Mouse (Mus musculus): ENCODE measurements around the gene C1qtnf7. TPM values are rescaled to one million over a fixed set of nuclear protein-coding genes. Genes with fewer than 3 reads are reported as not detected.

The C1qtnf7 gene
- total RNA-seq (2015; ENCODE audit: low replicate concordance) (not detected in 2 replicates), total RNA-seq (2017; ENCODE audit: low replicate concordance) (not detected in 2 replicates)

DNA sequence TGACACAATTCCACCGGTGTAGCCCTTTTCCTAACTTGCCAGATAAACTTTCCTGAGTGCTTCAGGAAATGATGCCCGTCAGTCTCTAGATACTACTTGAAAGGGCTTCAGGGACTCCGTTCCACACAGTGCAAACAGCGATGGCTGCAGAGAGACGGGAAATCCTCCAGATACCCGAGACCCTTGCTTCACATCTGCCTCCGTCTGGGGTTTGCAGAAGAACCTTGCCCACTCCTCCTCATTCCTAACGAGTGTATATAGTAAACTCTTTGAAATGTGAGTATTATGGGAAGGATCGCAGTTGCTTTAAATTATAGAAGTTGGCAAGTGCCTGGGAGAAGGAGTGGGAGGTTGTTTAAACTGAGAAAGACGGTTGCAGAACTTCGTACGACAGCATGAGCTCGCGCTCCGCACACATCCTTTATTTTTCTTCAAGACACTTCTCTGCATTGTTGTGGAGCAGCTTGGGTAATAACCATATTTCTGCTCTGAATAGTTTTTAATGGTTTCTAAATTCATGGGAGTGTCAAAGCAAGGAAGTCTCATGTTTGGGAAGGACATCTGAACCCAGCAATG lies at the start of gene C1qtnf7:
Gene C1qtnf7 (plus strand): TSS at position 138 of the 576 bp plus-strand sequence.
- ATAC-seq (replicated peaks; ENCODE audit: low FRiP score, poor library complexity, severe bottlenecking): no peak

DNA sequence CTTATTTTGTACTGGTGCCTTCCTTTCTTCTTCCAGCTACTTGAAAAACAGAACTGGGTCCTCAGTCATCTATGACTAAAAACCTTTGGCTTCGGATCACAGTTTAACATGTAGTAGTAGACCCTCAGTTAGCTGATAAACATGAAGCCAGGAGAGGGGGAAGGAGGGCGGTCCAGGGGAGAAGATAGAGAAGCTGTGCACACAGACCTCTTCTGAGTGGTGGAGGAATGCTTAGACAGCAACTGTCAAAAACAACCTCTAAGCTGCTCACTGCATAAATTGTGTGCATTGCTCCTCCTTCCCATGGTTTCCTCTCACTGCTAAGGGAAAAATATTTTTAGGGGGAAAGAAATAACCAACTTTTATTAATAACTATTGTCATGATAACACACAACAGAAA lies 48.6 kb upstream of the C1qtnf7 start:
- ATAC-seq (replicated peaks; ENCODE audit: low FRiP score, poor library complexity, severe bottlenecking): no peak

DNA sequence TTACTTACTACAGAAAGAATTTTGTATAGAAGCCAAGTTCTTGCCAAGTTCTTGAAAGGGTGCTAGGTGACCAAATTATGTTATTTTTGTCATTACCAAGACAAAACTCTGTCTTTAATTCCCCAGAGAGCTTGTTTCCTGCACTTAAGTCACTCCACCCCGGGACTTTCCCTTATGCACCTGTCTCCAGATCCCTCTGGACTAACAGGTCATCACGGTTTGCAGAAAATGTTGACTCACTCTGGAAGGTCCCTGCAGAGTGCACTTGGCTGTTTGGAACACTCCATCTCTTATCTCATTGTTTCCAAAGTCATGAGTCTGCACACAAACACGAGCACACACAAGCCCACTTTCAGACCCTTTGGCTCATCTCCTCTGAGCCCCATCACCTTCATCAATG lies 48.1 kb upstream of the C1qtnf7 start:
- ATAC-seq (replicated peaks; ENCODE audit: low FRiP score, poor library complexity, severe bottlenecking): no peak

DNA sequence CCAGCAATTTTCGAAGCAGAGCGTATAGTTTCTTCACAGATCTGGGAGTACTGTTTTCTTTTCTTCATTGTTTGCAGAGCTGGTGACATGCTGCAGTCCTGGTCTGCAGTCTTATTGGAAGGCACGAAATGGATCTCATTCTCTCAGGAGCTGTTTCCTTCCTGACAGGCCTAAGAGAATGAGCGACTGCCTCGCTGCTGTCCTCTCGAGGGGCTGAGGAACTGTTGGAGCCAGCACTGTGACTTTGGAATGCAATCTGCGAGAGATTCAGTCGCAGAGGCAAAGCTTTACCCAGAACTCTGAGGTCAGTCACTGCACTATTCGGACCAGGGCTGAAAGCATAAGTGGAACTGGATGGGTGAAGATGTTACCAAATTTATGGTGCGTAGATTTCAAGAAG lies 46.4 kb upstream of the C1qtnf7 start:
- no peak for ATAC-seq (replicated peaks; ENCODE audit: low FRiP score, poor library complexity, severe bottlenecking)

DNA sequence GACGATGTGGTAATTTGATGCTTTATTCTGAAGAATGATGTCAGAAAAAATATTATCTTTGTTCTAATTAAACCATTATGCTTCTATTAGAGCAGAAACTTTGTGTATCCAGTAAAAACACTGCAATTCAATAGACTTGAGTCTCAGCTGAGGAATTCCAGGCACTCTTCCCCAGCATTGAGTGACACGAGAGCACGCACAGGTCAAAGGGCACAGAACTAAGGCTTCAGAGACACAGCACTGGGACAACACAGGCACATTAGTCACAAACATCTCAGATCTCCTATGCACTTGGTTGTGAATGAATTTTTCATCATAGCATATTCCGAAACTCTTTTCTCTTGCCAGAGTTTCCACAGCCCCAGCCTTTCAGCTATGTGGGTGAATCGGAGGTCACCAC lies 37.4 kb upstream of the C1qtnf7 start:
- ATAC-seq (replicated peaks; ENCODE audit: low FRiP score, poor library complexity, severe bottlenecking): no peak

DNA sequence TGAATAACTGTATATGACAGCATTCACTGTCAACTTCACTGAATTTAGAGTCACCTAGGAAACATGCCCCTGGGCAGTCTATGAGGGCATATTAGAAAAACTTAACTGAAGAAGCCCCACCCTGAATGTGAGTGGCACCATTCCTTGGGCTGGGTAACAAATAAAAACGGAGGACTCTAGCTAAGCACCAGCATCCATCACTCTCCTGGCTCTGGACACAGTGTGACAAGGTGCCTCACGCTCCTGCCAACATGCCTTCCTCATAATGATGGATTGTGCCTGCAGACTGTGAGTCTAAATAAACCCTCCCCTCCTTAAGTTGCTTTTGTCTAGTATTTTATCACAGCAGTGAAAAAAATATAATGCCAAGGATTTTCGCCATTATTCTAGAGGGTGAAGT lies 35.3 kb upstream of the C1qtnf7 start:
- ATAC-seq (replicated peaks; ENCODE audit: low FRiP score, poor library complexity, severe bottlenecking): no peak

DNA sequence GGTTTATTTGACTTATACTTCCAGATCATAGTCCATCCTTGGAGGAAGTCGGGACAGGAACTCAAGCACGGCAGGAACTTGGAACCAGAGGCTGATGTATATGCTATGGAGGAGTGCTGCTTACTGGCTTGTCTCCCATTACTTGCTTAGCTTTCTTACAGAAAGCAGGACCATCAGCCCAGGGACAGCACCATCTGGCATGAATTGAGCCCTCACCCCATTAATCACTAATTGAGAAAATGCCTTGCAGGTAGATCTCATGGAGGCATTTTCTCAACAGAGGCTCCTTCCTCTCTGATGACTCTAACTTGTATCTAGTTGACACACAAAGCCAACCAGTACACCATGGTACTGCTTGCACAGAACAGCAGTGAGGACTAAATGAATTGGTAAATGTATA lies 34.6 kb upstream of the C1qtnf7 start:
- ATAC-seq (replicated peaks; ENCODE audit: low FRiP score, poor library complexity, severe bottlenecking): no peak

DNA sequence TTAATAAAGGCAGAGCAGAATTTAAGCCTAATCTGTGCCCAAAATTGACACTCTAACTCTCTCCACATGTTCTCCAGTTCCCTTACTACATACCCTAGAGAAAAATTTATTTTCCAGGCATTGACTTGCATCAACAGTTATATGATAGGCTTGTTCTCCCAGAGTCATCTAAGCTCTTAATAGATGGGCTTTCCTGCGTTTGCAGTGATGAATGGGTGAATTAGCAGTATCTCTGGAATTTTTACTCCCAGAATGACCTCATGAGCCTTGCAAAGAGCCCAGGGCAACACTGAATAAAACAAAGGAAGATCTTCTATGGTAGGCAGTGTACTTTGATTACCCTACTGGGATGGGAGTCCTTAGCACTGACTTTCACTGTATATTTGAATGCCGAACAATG lies 33.5 kb upstream of the C1qtnf7 start:
- no peak for ATAC-seq (replicated peaks; ENCODE audit: low FRiP score, poor library complexity, severe bottlenecking)

DNA sequence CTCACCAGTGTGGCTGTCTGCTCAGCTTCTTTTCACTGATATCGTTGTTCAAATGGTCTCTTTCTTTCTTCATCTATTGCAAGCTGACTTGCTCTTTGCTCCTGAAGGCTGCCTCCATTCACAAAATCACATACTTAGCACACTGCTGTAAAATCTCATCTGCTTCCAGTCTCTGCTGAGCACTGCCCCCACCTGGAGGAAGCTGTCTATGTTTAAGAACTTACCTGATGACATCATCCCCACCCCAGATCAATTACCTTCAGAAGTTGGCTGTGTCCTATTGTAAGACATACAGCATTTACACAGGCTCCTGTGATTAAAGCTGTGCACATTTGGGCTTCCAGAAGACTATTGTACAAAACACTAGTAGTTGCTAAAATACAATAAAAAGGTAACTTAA lies 13.5 kb upstream of the C1qtnf7 start:
- ATAC-seq (replicated peaks; ENCODE audit: low FRiP score, poor library complexity, severe bottlenecking): no peak

DNA sequence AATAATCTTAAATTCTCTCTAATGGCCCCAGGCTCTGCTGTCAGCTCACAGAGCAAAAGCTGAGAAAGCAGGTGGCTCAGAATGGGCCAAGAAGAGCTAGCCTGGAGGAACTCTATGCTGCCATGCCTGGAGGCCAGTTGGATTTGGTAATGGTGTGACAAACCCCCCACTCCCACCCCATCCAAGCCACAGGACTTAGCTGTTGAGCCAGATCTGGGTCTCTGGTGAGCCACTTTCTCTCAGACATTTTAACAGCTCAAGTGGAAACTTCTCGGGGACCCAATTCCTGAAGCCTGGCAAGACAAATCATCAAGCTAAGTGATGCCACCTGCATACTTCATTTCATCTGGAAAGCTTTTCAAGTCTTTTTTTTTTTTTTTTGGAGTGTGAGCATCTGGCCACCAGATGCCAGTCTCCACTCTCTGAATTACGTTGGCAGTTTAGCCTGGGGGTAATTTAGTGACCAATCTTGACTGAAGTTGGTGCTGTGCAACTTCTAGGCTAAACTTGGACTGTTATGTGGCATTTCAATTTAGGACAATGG lies 11.0 kb upstream of the C1qtnf7 start:
- ATAC-seq (replicated peaks; ENCODE audit: low FRiP score, poor library complexity, severe bottlenecking): no peak

DNA sequence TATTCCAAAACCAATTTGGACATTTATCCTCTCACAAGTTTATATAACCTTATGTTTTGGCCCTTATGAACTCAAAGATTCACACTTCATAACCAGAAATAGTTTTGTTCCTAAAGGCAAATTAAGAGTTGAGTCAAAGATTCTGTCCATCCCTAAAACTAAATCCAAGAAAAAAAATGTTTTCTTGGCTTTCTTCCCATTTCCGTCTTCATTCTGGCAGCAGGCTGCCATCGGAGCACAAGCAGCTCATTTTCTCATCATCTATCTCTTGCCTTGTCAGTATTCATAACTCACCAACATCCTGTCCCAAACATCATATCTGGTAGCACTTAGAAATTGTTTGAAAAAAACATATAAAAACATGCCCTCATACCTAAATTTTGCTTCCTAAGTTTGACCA lies 6.9 kb upstream of the C1qtnf7 start:
- no peak for ATAC-seq (replicated peaks; ENCODE audit: low FRiP score, poor library complexity, severe bottlenecking)

DNA sequence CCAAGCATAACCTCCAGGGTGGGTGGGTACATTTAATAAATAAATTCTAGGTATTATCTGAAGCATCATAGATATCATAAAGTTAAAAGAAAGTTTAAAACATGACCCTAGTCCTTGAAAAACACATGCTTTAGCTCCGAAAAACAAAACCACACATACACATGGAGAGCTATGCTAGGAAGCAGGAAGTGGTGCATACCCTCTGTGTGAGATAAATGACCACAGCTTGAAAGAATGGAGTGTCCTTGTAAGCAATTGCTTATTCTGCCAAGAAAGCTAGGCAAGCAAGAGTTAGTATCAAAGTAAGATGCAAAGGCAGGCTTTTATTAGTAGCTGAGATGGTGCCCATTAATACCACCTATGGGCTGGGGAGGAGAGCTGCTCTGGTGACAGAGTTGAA lies 6.4 kb upstream of the C1qtnf7 start:
- ATAC-seq (replicated peaks; ENCODE audit: low FRiP score, poor library complexity, severe bottlenecking): no peak

DNA sequence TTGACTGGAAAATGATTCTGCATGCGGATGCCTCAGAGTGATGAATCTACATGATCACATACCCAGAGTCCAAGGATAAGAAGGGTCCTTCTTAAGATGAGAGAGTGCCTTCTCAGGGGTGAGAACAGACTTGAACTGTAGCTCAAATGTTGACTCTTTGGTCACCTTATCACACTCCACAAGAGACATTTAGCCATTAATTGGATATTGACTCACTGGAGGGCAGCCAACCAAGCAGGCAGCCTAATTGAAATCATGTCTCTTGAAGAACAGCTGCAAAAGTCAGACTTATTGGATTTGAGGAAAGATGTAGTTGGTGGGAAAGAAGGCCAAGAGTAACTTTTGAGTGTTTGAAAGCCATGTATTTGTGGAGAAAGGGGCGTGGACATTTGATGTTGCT lies 4.2 kb upstream of the C1qtnf7 start:
- ATAC-seq (replicated peaks; ENCODE audit: low FRiP score, poor library complexity, severe bottlenecking): no peak

DNA sequence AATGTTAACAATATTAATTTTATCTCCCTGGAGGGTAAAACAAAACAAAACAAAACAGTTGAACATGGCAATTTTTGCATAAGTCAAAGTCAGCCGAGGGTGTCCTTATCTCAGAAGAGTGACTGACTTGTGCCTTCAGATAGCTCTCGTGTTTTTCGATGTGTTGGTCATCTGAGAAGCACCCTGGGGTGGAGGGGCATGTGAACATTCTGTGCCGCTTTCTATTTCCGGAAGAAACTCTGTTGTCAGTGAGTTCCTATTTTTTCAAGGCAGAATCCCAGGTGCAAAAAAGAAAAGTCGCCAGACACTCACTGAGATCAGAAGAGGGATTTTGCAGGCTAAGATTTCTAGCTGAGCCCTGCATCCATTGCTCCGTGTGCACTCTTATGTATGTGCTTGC lies 1.2 kb downstream of the C1qtnf7 start:
- ATAC-seq (replicated peaks; ENCODE audit: low FRiP score, poor library complexity, severe bottlenecking): no peak

DNA sequence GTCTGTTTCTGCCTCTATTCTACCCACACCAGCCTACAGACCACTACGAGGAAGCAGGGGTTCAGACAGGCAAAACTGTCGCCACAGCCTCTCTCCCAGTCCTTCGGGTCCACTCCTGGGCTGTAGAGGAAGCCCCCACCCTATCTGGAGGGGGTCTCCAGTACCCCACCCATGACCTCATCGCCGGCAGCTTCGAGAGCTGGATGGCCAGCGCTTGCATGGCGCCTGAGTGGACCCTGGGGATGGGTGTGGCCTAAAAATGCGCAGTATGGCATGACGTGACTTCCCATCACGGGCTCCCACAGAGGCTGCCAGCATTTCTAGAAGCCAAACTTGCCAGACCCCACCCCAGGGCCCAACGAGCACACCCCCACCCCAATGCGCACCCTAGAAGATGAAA lies 2.0 kb downstream of the C1qtnf7 start:
- no peak for ATAC-seq (replicated peaks; ENCODE audit: low FRiP score, poor library complexity, severe bottlenecking)

DNA sequence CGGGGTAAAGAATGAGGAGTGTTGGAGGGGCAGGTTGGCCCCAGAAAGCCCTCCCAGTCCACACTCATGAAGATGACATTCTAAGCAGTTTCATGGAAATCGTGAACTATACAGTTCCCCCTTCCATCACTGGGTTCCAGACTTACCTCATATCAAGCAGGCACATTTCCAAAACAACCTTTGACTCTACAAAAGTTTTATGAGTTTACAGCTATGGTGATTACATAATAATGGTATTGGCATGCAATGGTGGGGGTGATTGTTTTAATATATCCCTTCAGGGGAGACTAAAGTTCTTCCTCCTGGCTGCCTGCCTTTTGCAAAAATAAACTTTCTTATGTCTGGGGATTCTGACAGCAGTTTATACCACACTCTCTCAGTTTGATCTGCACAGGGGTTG lies 4.6 kb downstream of the C1qtnf7 start:
- ATAC-seq (replicated peaks; ENCODE audit: low FRiP score, poor library complexity, severe bottlenecking): no peak

DNA sequence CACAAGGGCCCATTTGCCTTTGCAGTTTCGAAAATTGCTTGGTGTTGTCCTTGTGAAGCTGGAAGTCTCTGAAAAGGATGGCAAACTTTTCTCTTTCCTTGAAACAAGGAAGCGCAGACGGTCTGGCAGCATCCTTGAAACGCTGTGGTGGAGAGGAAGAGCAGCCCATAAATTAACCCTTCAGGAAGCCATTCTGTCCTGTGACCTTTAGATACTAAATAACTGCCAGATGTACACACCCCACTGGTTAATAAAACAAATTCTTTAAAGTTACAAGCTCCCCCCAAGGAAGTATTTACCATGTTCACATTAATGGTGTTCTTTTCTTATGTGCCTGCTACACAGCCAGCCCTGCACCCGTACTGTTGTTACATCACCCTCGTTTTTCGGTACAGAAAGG lies 6.0 kb downstream of the C1qtnf7 start:
- no peak for ATAC-seq (replicated peaks; ENCODE audit: low FRiP score, poor library complexity, severe bottlenecking)

DNA sequence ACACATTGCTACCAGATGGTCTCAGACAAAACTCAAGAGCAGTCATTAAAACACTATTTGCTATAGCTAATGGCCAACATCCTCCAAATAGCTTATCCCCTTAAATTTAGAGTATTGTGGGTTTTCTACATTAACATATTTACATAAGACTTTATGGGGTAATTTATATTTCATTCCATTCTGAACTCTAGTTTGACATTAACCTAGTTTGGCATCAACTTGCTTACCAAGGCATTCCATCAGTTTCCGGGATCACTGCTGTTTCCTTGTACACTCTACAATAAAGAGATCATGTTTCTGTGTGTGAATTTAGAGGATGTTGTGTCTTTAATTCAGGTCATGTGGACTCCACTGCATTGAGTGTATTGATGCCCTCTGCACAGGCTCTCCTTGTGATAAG lies 7.5 kb downstream of the C1qtnf7 start:
- ATAC-seq (replicated peaks; ENCODE audit: low FRiP score, poor library complexity, severe bottlenecking): no peak

DNA sequence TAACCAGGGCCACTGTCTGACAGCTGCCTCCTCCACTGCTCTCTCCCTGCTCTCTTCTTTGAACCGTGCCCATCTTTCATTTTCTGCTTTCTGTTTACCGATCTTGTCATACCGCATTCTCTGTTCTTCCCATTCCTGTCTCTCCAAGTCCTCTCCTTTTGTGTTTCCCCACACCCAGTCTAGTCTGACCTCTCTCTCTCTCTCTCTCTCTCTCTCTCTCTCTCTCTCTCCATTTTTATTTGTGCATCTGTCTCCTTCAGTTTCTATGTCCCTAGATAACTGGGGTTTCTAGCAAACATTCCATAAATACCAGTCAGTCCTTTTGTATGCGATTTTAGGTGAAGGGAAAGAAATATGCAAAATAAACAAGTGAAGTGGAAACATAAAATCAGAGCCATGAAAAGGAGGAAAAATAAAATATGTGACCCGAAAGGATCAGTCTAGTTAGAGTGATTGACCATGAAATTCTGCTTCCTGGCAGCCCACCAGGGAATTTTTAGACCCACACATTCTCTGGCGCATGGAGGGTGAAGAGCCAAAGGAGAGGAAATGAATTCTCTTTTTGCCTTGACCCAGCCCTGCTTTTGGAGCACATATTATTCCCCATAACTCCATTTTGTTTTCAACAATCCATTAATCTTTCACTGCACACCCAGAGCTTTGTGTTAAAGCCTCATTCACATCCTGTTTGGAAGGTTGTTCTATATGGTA lies 11.7 kb downstream of the C1qtnf7 start:
- no peak for ATAC-seq (replicated peaks; ENCODE audit: low FRiP score, poor library complexity, severe bottlenecking)

DNA sequence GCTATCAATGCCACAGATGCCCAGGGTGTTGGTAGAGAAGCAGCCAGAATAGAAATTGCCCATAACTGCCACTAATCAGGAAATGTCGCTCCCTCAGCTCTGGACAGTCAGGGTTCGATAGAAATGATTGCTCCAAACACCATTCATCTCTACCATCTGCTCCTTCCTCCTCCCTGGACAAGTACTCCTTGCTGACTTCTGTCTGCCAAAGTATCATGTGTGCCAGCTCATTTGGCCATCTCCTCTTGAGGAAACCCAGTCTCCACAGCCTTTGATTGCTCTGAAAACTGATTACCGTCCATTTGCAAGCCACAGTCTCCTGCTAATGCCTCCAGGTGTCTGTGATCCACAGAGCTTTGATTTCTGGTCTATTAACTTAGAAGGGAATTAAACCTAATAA lies 14.8 kb downstream of the C1qtnf7 start:
- ATAC-seq (replicated peaks; ENCODE audit: low FRiP score, poor library complexity, severe bottlenecking): no peak

DNA sequence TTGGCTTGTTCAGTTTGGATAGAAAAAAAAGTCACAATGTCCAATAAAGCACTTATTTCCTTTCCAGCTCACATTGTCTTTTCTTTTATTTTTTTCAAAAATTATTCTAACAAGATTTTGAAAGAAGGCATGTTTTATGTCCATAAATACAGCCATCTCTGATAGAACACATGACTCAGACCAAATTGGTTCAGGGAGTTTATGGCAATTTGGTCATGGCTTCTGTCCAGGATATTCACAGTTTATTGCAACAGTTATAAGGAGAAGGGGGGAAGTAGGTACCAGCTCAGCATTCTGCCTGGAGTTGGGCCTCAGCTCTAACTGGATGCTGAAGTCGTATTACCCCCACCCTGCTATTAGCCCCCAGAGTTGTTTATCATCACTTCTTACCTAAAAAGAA lies 15.5 kb downstream of the C1qtnf7 start:
- ATAC-seq (replicated peaks; ENCODE audit: low FRiP score, poor library complexity, severe bottlenecking): no peak

Measured in erythroblast, adult 5-6 weeks (primary cell).